12 mouse cellular contexts compared by ENCODE assay signal in genomic region chr2:29672746-29673536, GRCm38 (mm10). TPM values are rescaled to one million over a fixed set of nuclear protein-coding genes. Genes with fewer than 3 reads are reported as not detected.
A peak's percentile ranks its signal among the peaks of the same experiment; 100 is the strongest.
DNase-seq lines count a peak whose midpoint lies in the region; TF ChIP-seq lines count a peak whose summit lies in the region.
"Had no signal": no experiment of that assay in that cellular context is flagged by ENCODE, and none has a peak within 500 bp of the region (broad histone marks: within the 10 kb centered on the region; RNA-seq: fewer than 3 reads in every experiment).

No protein-coding gene starts in this region.

- H3K4me3 ChIP-seq in small intestine, adult 2 months (ENCODE audit: low read depth, low read length) = no peak overlapping the region
- H3K4me3 ChIP-seq: heart, embryonic 13.5 days; midbrain, embryonic 12.5 days had no signal

- no peaks in the 10 kb centered on the region for H3K36me3 ChIP-seq in small intestine, adult 2 months (ENCODE audit: control insufficient read depth, insufficient read depth, low read length)
- H3K36me3 ChIP-seq: heart, embryonic 13.5 days; midbrain, embryonic 12.5 days had no signal

- peak; percentile 67 for DNase-seq in layer of hippocampus, adult 9-11 months
- no peak for DNase-seq in layer of hippocampus, adult 18-20 months (ENCODE audit: low spot score in 2 of 2)
- peak; percentile 43 to 63 for DNase-seq in CD8-positive naive resting alpha-beta T cell, adult 2 months (ENCODE audit: low read depth in 2 of 2, low spot score in 2 of 2)
- peak; percentile 24 for DNase-seq in gastrocnemius, postnatal 14 days
- no peak for DNase-seq in urinary bladder, adult 2 months (ENCODE audit: low spot score)
- DNase-seq in retina, embryonic 14.5 days (ENCODE audit: low spot score) = no peak
- no peak for DNase-seq in retina, postnatal 1 day
- DNase-seq: cerebellum, adult 11-12 months; kidney, adult 2 months had no signal

- intact Hi-C loops in gastrocnemius, postnatal 14 days (cut with DNase I; ENCODE audit: low total_unique reads) = loop anchor here (5.0 kb wide), 1 partner anchor 56 kb away; the partner anchor contains the start of gene Rapgef1

- 74% methylated on average over 7 of the region's 7 CpGs for WGBS in small intestine, adult 2 months

- peaks cover 18% of the 10 kb centered on the region; the same call in 1 of the 2 replicates for H3K4me1 ChIP-seq in small intestine, adult 2 months (ENCODE audit: control insufficient read depth, insufficient read depth, insufficient read length, low read length)

- TF ChIP-seq CTCF in small intestine, adult 2 months (IDR thresholded peaks at IDR 0.05; ENCODE audit: extremely low read depth, insufficient read length, insufficient replicate concordance, low read depth, low read length) = no peak

- H3K27me3 ChIP-seq in small intestine, adult 2 months (ENCODE audit: control insufficient read depth, insufficient read depth, low read length) = no peaks in the 10 kb centered on the region
- H3K27me3 ChIP-seq: heart, embryonic 13.5 days; midbrain, embryonic 12.5 days had no signal

- H3K27ac ChIP-seq in small intestine, adult 2 months (ENCODE audit: insufficient read depth, low read depth, low read length) = peak overlapping the region; percentile 26; the same call in 1 of the 2 replicates
- H3K27ac ChIP-seq: heart, embryonic 13.5 days; midbrain, embryonic 12.5 days had no signal

- no peak for TF ChIP-seq POLR2A in small intestine, adult 2 months (IDR thresholded peaks at IDR 0.05; ENCODE audit: low read depth, low read length)

RNA-seq across cellular contexts. Expression of gene Rapgef1, which starts 53.4 kb away (rescaled TPM):
- total RNA-seq in layer of hippocampus, adult 18-20 months (2021) = 10 to 100 TPM; 83.8 to 88.5 TPM
- 10 to 100 TPM; 75.7 to 81.9 TPM for total RNA-seq in gastrocnemius, postnatal 14 days (2021)
- 15.5 and 25.1 TPM in 2 replicates for polyA plus RNA-seq in small intestine, adult 2 months (2012; rRNA removed)
- polyA plus RNA-seq in urinary bladder, adult 2 months (2012; rRNA removed) = 29.0 and 34.9 TPM in 2 replicates

Comparison
In these comparisons a context has a peak if more than half of its experiments do, and no peak if none do; other contexts are left out.
1. DNase-seq: peak in layer of hippocampus, adult 9-11 months (single experiment), CD8-positive naive resting alpha-beta T cell, adult 2 months (2 of 2) and gastrocnemius, postnatal 14 days (single experiment); none in layer of hippocampus, adult 18-20 months (0 of 2), urinary bladder, adult 2 months (single experiment), retina, embryonic 14.5 days (single experiment) and retina, postnatal 1 day (single experiment).